Mouse (Mus musculus): ENCODE results near the gene Ube2q2. TPM values are rescaled to one million over a fixed set of nuclear protein-coding genes. Genes with fewer than 3 reads are reported as not detected.

Ube2q2 gene
- polyA plus RNA-seq, 1 experiment, result not detected

- Histone ChIP-seq H3K27ac (ENCODE audit: insufficient read depth, low read depth, low read length) (no peak overlapping the region), H3K4me3 (ENCODE audit: insufficient read depth, low read depth, low read length) (no peak overlapping the region), H3K4me1 (ENCODE audit: control insufficient read depth, insufficient read depth, low read length) (no peaks in the 10 kb centered on the region)
- 96% methylated on average over 5 of the region's 5 CpGs for WGBS
- TF ChIP-seq POLR2A (IDR thresholded peaks at IDR 0.05; ENCODE audit: insufficient read depth, low read depth, low read length) (no peak), CTCF (IDR thresholded peaks at IDR 0.05; ENCODE audit: insufficient read depth, low read depth, low read length) (no peak)
These were observed 106.4 kb downstream of the Ube2q2 start for GRCm38 (mm10) chr9:55255056-55255455.

- H3K27ac ChIP-seq (ENCODE audit: insufficient read depth, low read depth, low read length), result no peak overlapping the region
- no peak for TF ChIP-seq CTCF (IDR thresholded peaks at IDR 0.05; ENCODE audit: insufficient read depth, low read depth, low read length)
- no peak for TF ChIP-seq POLR2A (IDR thresholded peaks at IDR 0.05; ENCODE audit: insufficient read depth, low read depth, low read length)
- H3K4me3 ChIP-seq (ENCODE audit: insufficient read depth, low read depth, low read length), result no peak overlapping the region
- WGBS, result 76% methylated on average over 4 of the region's 4 CpGs
- H3K4me1 ChIP-seq (ENCODE audit: control insufficient read depth, insufficient read depth, low read length), result no peaks in the 10 kb centered on the region
These were observed 107.0 kb downstream of the Ube2q2 start for GRCm38 (mm10) chr9:55255604-55256003.

GRCm38 (mm10) chr9:55257105-55257504 lies 108.5 kb downstream of the Ube2q2 start:
- Histone ChIP-seq H3K4me1 (ENCODE audit: control insufficient read depth, insufficient read depth, low read length) (no peaks in the 10 kb centered on the region), H3K4me3 (ENCODE audit: insufficient read depth, low read depth, low read length) (no peak overlapping the region), H3K27ac (ENCODE audit: insufficient read depth, low read depth, low read length) (no peak overlapping the region)
- 87% methylated on average over 2 of the region's 2 CpGs for WGBS
- no peak for TF ChIP-seq CTCF (IDR thresholded peaks at IDR 0.05; ENCODE audit: insufficient read depth, low read depth, low read length)
- TF ChIP-seq POLR2A (IDR thresholded peaks at IDR 0.05; ENCODE audit: insufficient read depth, low read depth, low read length), result no peak

Other genes with a start within 250 kb of the Ube2q2 start
- not detected in 2 replicates for gene Hykk, start 231.6 kb upstream of the Ube2q2 start, polyA plus RNA-seq (2012; ENCODE audit: insufficient read depth, insufficient read length, low replicate concordance, missing spikeins)
- not detected in 2 replicates for gene Psma4, start 198.1 kb upstream of the Ube2q2 start, polyA plus RNA-seq (2012; ENCODE audit: insufficient read depth, insufficient read length, low replicate concordance, missing spikeins)
- not detected in 2 replicates for gene AY074887, start 197.9 kb upstream of the Ube2q2 start, polyA plus RNA-seq (2012; ENCODE audit: insufficient read depth, insufficient read length, low replicate concordance, missing spikeins)
- gene Chrna5, start 168.0 kb upstream of the Ube2q2 start, polyA plus RNA-seq (2012; ENCODE audit: insufficient read depth, insufficient read length, low replicate concordance, missing spikeins), result not detected in 2 replicates
- not detected in 2 replicates for gene Chrna3, start 122.3 kb upstream of the Ube2q2 start, polyA plus RNA-seq (2012; ENCODE audit: insufficient read depth, insufficient read length, low replicate concordance, missing spikeins)
- not detected in 2 replicates for gene Chrnb4, start 100.1 kb upstream of the Ube2q2 start, polyA plus RNA-seq (2012; ENCODE audit: insufficient read depth, insufficient read length, low replicate concordance, missing spikeins)
- not detected in 2 replicates for gene Fbxo22, start 60.1 kb downstream of the Ube2q2 start, polyA plus RNA-seq (2012; ENCODE audit: insufficient read depth, insufficient read length, low replicate concordance, missing spikeins)
- gene Nrg4, start 178.0 kb downstream of the Ube2q2 start, polyA plus RNA-seq (2012; ENCODE audit: insufficient read depth, insufficient read length, low replicate concordance, missing spikeins), result not detected in 2 replicates
- gene Tmem266, start 178.1 kb downstream of the Ube2q2 start, polyA plus RNA-seq (2012; ENCODE audit: insufficient read depth, insufficient read length, low replicate concordance, missing spikeins), result not detected in 2 replicates

Measured in olfactory bulb, adult 2 months (tissue).